Mouse (Mus musculus) T-helper 1 cell (primary cell): ENCODE results near the gene Lrrc3c.

Experiments
- in situ Hi-C: fragments of 300-600 bp; cut with MboI, MseI; formaldehyde crosslinking; loops from one replicate; pipeline ENCODE4 v1.15.1; 2025; ENCODE audit warnings: high pct_unique_total_duplicates

Gene Lrrc3c

DNA sequence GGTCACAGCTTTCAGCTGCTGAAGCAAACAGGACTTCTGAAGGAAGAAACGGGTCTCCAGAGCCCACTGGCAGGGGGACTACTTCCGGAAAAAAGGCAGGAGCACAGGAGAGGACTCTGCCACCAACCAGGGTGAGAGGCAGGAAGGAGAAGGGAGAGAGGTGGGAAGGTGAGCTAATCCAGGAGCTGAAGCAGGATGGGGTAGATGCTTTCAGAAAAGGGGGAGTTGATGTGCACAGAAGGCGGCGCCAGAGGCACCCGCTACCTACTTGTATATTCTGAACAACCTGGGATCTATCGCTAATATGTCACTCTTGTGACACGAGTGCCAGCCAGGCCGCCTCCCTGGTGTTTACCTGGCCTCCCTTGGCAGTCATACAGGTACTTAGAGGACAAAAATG is at the start of gene Lrrc3c:
TSS of gene Lrrc3c (plus strand) at position 301 of the 400 bp plus-strand sequence.
- in situ Hi-C loops, result no loop called here

DNA sequence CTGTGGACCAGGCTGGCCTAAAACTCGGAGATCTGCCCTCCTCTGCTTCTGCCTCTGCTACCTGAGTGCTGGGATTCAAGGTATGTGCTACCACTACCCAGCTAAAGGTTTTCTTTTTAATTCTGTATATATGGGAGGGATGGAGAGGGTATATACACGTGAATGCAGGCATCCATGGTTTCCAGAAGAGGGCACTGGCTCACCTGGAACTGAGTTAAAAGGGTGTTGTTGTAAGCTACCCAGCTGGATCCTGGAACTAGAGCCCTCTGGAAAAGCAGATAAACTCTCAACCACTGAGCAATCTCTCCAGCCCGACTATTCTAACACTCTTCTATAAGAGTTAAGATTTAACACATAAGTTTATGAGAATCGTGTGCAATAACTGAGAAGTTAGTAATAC is 48.7 kb upstream of the Lrrc3c start:
- in situ Hi-C loops, result loop anchor here (5.0 kb wide), 1 partner anchor 82 kb away; no protein-coding TSS in a partner anchor

DNA sequence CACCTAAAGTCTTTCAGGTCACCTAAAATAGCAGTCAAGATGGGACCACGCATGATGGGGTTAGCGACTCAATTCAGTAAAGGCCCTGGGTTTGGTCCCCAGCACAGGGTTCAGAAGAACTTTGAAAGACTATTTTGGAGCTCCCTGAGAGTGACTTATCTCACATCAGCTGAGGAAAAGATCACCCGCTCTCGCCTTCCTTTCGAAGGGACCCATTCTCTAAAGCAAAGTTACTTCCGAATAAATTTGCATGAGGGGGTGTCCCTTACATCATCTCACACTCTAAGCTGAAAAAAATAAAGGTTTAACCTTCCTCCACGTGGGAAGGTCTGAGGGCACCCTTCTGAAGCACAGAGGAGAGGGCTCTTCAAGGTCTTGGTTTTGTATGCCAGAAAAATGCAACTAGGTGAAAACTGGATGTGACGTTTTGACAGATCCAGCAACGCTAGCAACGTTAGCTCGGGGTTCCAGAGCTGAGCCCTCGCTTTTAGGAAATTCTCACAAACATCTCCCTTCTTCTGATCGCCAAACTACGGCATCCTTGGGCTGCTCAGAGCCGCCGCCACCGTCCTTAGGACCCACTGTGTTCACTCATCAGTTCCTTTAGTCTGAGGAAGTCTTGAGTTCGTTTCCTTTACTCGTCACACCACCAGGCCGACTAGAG is 47.6 kb upstream of the Lrrc3c start:
- in situ Hi-C loops, result no loop called here

GRCm38 (mm10) chr11:98550975-98551828 is 46.9 kb upstream of the Lrrc3c start, which contains the start of gene Zpbp2:
TSS of gene Zpbp2 (plus strand) at chr11:98551097.
- in situ Hi-C loops, result no loop called here

DNA sequence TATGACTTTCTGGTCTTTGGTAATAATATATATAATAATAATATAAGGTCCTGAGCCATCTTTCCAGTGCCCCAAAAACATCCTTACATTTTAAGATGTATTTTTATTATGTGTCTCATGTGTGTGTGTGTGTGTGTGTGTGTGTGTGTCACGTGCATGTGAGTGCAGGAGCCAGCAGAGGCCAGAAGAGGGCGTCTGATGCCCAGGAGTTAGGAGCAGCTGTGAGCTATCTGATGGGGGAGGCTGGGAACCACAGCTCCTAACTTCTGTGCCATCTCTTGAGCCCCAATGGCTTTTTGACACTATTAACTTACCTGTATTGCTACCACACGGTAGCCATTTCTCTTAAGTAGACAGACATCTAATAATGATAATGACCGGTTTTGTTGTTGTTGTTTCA is 44.1 kb upstream of the Lrrc3c start:
- in situ Hi-C loops, result no loop called here

DNA sequence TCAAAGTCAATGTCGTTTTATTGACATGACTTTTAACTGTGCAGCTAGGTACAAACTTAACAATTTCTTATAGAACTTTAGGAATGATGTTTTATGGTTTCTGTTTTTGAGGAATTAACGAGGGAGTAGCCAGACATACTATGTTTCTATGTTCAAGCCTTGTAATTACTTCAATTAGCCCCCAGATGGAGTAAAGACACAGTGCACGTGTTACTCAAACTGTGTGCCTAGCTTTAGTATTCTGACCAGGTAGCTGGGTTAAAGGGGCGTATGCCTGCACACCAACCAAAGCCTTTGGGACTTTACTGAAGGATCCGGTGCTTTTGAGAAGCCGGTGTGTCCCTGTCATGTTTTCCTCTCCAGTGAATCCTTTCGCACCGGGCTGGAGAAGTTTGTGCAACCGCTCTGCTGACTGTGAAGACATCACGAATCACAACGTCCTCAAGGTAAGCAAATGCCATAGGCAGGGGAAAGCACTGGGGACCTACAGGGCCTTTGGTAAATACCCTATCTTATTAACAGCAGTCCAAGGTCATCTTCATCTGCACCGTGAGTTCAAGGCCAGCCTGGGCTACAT is 42.9 kb upstream of the Lrrc3c start:
- in situ Hi-C loops, result loop anchor here (5.0 kb wide), 1 partner anchor 92 kb away; the partner anchor contains the start of gene Gsdma2

GRCm38 (mm10) chr11:98560942-98561341 is 37.1 kb upstream of the Lrrc3c start:
- in situ Hi-C loops, result no loop called here

- in situ Hi-C loops, result no loop called here
Measured at GRCm38 (mm10) chr11:98563025-98563424, 35.1 kb upstream of the Lrrc3c start.

DNA sequence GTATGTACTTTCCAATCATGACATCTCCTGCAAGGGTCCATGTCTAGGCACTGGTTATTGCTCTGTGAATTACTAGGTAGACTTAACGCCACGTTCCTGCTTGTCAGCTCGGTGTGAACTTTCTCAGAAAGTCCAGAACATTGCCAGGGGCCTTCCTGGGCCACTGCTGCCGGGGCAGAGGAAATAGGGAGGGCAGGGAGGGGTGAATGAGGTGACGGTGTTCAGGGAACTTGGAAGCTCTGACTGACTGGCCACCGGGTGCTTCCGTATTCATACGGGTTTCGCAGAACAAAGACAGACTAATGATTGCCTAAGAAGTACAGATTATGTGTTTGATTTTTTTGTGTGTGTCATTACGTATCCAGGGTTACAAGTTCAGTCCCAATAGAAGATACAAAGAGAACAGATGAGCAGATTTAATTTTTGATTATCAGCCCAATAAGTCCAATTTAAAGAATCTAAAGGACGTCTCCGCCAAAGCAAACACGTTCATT is 34.1 kb upstream of the Lrrc3c start:
- in situ Hi-C loops, result no loop called here

- in situ Hi-C loops, result no loop called here
Measured at GRCm38 (mm10) chr11:98568326-98568725, 29.8 kb upstream of the Lrrc3c start.

GRCm38 (mm10) chr11:98569461-98569860 is 28.6 kb upstream of the Lrrc3c start:
- in situ Hi-C loops, result no loop called here

GRCm38 (mm10) chr11:98577776-98578175 is 20.3 kb upstream of the Lrrc3c start:
- in situ Hi-C loops, result no loop called here

GRCm38 (mm10) chr11:98580301-98581121 is 17.6 kb upstream of the Lrrc3c start:
- in situ Hi-C loops, result no loop called here

- in situ Hi-C loops, result no loop called here
Measured at GRCm38 (mm10) chr11:98581286-98582029, 16.6 kb upstream of the Lrrc3c start.

DNA sequence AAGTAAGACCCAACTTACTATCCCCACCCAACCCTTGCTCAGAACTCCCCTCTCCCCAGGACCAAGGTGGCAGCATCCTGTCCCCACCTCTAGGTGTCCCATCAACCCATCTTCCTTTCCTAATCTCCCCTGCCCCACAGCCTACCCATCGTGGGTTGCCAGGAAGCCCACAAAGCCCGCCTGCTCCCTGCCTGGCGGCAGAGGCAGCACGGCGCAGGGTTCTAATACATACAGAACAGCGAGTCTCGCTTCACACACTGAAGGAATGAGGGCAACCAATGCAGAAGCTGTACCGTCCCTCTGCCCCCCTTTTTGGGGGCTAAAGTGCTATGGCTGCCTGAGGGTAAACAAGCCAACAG is 16.1 kb upstream of the Lrrc3c start:
- in situ Hi-C loops, result no loop called here

- in situ Hi-C loops, result no loop called here
Measured at GRCm38 (mm10) chr11:98582551-98583264, 15.4 kb upstream of the Lrrc3c start.

GRCm38 (mm10) chr11:98583265-98583552 is 14.9 kb upstream of the Lrrc3c start:
- in situ Hi-C loops, result no loop called here

DNA sequence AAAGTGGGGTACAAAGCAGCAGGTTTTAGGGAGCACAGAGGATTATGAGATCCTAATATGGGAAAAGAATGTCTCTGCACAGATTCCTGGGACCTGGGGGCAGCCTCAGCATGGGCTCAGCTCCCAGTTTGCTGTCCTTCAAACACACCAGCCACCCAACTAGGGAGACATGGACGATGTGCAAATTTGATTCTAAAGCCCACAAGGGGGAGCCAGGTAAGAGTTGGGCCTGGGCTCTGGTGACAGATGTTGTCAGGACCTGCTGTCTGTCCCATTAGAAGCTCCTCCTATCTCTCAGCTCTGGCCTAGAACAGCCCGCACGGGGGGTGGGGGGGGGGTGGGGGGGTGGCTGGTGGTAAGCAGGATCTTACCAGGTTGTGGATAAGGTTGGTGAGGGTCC is 14.5 kb upstream of the Lrrc3c start:
- in situ Hi-C loops, result no loop called here

GRCm38 (mm10) chr11:98584146-98584545 is 13.9 kb upstream of the Lrrc3c start:
- in situ Hi-C loops, result no loop called here

DNA sequence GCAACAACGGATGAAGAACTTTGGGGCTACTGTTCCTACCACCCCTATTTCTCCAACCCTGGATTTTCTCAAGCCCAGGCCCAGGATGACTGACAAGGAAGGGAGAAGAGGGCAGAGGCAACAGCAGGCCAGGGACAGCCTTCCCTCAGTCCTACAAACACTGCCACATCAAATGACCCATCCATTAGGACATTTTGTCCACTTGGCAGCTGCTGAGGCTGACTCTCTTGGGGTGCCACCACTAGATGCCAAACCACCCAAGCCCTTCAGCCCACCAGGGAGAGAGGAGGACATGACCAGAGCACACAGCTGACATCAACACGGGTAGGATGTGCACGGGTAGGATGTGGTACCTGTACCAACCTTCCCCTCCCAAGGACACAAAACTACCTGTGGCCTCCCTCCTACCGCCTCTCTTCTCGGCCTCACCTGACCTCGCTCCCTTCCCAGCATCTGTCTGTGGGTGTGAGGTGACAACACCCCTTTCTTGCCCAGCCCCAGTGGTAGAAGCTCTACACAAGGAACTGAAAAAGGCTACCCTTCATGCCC is 13.4 kb upstream of the Lrrc3c start:
- in situ Hi-C loops, result no loop called here
